Mouse (Mus musculus) MEL (cell line): ENCODE data around the gene Maml2. TPM values are rescaled to one million over a fixed set of nuclear protein-coding genes. Genes with fewer than 3 reads are reported as not detected.

Experiments used
- DNase-seq: peaks from one replicate; pipeline ENCODE4 v3.0.0; 2011; ENCODE audit warnings: low read depth, low spot score
- H3K27ac ChIP-seq: 2 replicates; pipeline ENCODE4 v1.5.1; 2012; ENCODE audit warnings: low read depth, mild to moderate bottlenecking, control low read depth, low read length, moderate library complexity; ENCODE audit not compliant: control insufficient read depth
- H3K27me3 ChIP-seq, 2 experiments: fragments of 150-350 bp in 1 of 2; sonication (generic) in 1 of 2; 2 replicates each; pipeline ENCODE4 v1.6.1; 2012; ENCODE audit warnings: low read length in 2 of 2, mild to moderate bottlenecking in 2 of 2, improper control_type of control experiment in 1 of 2, moderate library complexity in 1 of 2; ENCODE audit not compliant: insufficient read depth in 2 of 2, control insufficient read depth in 1 of 2
- H3K36me3 ChIP-seq, 2 experiments: 2 replicates each; pipeline ENCODE4 v1.6.1; 2012 to 2014; ENCODE audit warnings: low read length in 2 of 2, improper control_type of control experiment in 1 of 2, inconsistent platforms in 1 of 2, mild to moderate bottlenecking in 1 of 2; ENCODE audit not compliant: insufficient read depth in 2 of 2, control insufficient read depth in 1 of 2
- H3K4me1 ChIP-seq, 2 experiments: fragments of 150-350 bp in 1 of 2; sonication (generic) in 1 of 2; 2 replicates each; pipeline ENCODE4 v1.6.1; 2012; ENCODE audit warnings: low read length in 2 of 2, improper control_type of control experiment in 1 of 2, mild to moderate bottlenecking in 1 of 2; ENCODE audit not compliant: insufficient read depth in 2 of 2, control insufficient read depth in 1 of 2
- H3K4me3 ChIP-seq, 2 experiments: fragments of 150-350 bp in 1 of 2; sonication (generic) in 1 of 2; 2 replicates each; pipeline ENCODE4 v1.5.1; 2012; ENCODE audit warnings: low read depth in 2 of 2, low read length in 2 of 2, mild to moderate bottlenecking in 2 of 2, moderate library complexity in 2 of 2, control low read depth in 1 of 2, improper control_type of control experiment in 1 of 2; ENCODE audit not compliant: control insufficient read depth in 1 of 2, insufficient read depth in 1 of 2
- H3K79me2 ChIP-seq: 2 replicates; pipeline ENCODE4 v1.6.1; 2012; ENCODE audit warnings: mild to moderate bottlenecking, low read length, moderate library complexity; ENCODE audit not compliant: control insufficient read depth, poor library complexity, insufficient read depth
- H3K9ac ChIP-seq: 2 replicates; pipeline ENCODE4 v1.6.1; 2012; ENCODE audit warnings: low read depth, mild to moderate bottlenecking, control low read depth, low read length, moderate library complexity; ENCODE audit not compliant: control insufficient read depth, poor library complexity, severe bottlenecking
- H3K9me3 ChIP-seq: fragments of 150-350 bp; sonication (generic); replicated peaks from 2 replicates; pipeline ENCODE4 v1.6.1; 2012; ENCODE audit warnings: mild to moderate bottlenecking, low read length, improper control_type of control experiment, moderate library complexity; ENCODE audit not compliant: insufficient read depth
- CHD1 ChIP-seq: IDR thresholded peaks from 2 replicates; pipeline ENCODE4 v1.6.1; 2012; ENCODE audit warnings: low read depth, mild to moderate bottlenecking, inconsistent platforms, low read length, improper control_type of control experiment
- E2F4 ChIP-seq: IDR thresholded peaks from 2 replicates; pipeline ENCODE4 v1.6.1; 2011; ENCODE audit warnings: low read depth, low read length, improper control_type of control experiment, borderline replicate concordance
- ELF1 ChIP-seq: IDR thresholded peaks from 2 replicates; pipeline ENCODE4 v1.6.1; 2014; ENCODE audit warnings: low read depth, mild to moderate bottlenecking, inconsistent platforms, low read length, improper control_type of control experiment, moderate library complexity
- GABPA ChIP-seq: IDR thresholded peaks from 2 replicates; pipeline ENCODE4 v1.6.1; 2012; ENCODE audit warnings: low read depth, mild to moderate bottlenecking, inconsistent platforms, low read length, improper control_type of control experiment, moderate library complexity
- KAT2A ChIP-seq: conservative IDR thresholded peaks from 2 replicates; pipeline ENCODE4 v1.6.1; 2012; ENCODE audit warnings: low read depth, low read length, improper control_type of control experiment, inconsistent platforms
- MAZ ChIP-seq: IDR thresholded peaks from 2 replicates; pipeline ENCODE4 v1.6.1; 2012; ENCODE audit warnings: low read depth, mild to moderate bottlenecking, inconsistent platforms, low read length, improper control_type of control experiment
- POLR2AphosphoS5 ChIP-seq: IDR thresholded peaks from 2 replicates; pipeline ENCODE4 v1.6.1; 2012; ENCODE audit warnings: low read depth, borderline replicate concordance, mild to moderate bottlenecking, inconsistent platforms, low read length, moderate library complexity, mixed read lengths
- TAL1 ChIP-seq: IDR thresholded peaks from 2 replicates; pipeline ENCODE4 v1.6.1; 2012; ENCODE audit warnings: mild to moderate bottlenecking, inconsistent platforms, low read length, moderate library complexity, mixed read lengths
- UBTF ChIP-seq: IDR thresholded peaks from 2 replicates; pipeline ENCODE4 v1.6.1; 2012; ENCODE audit warnings: low read depth, mild to moderate bottlenecking, inconsistent platforms, low read length, improper control_type of control experiment, moderate library complexity, borderline replicate concordance; ENCODE audit not compliant: insufficient read depth
- ZC3H11A ChIP-seq: IDR thresholded peaks from 2 replicates; pipeline ENCODE4 v1.6.1; 2012; ENCODE audit warnings: low read depth, mild to moderate bottlenecking, inconsistent platforms, low read length, improper control_type of control experiment
- ZMIZ1 ChIP-seq: IDR thresholded peaks from 2 replicates; pipeline ENCODE4 v1.6.1; 2012; ENCODE audit warnings: low read depth, mild to moderate bottlenecking, inconsistent platforms, low read length, improper control_type of control experiment, moderate library complexity
- polyA plus RNA-seq, 2 experiments: library from polyadenylated mRNA; stranded (reverse) in 1 of 2; unstranded in 1 of 2; fragments of >175 nt in 1 of 2; fragments of >200 nt in 1 of 2; gene quantifications; 2 replicates each; pipeline versions ENCODE4 v1.2.1 to v1.2.4; 2012; ENCODE audit warnings: low replicate concordance in 2 of 2, low read depth in 1 of 2; ENCODE audit not compliant: insufficient read length in 2 of 2, insufficient read depth in 1 of 2, missing spikeins in 1 of 2
- total RNA-seq: library from RNA; depleted of rRNA; stranded (reverse); fragments of 300-350 nt; gene quantifications from 2 replicates; pipeline ENCODE4 v1.2.3, GENCODE M21; 2012

Maml2 gene
- total and polyA plus RNA-seq, 3 experiments, result 0.08 to 0.47 TPM; not detected in 1

GRCm38 (mm10) chr9:13300041-13300441, 2.3 kb downstream of the Maml2 start:
- H3K9ac ChIP-seq, result no peak overlapping the region

GRCm38 (mm10) chr9:13300891-13301782, 3.4 kb downstream of the Maml2 start:
- no peak for TF ChIP-seq TAL1
- no peak for TF ChIP-seq MAZ
- no peak for TF ChIP-seq ZMIZ1
- no peak for TF ChIP-seq CHD1
- TF ChIP-seq UBTF, result no peak
- TF ChIP-seq KAT2A, result no peak
- no peak for TF ChIP-seq ZC3H11A
- no peak for TF ChIP-seq ELF1
- TF ChIP-seq POLR2AphosphoS5, result no peak
- TF ChIP-seq, all 39 proteins: peak for 0
- Histone ChIP-seq H3K4me1 (peaks cover 6 to 8% of the 10 kb centered on the region in 2 experiments), H3K9ac (no peak overlapping the region)

More at GRCm38 (mm10) chr9:13300041-13300441, 2.3 kb downstream of the Maml2 start:
- peaks cover 3 to 4% of the 10 kb centered on the region in 2 experiments; a peak in 3 of 4 replicates for H3K27me3 ChIP-seq
- H3K4me3 ChIP-seq, result no peak overlapping the region
- no peak overlapping the region for H3K27ac ChIP-seq
- H3K79me2 ChIP-seq, result no peaks in the 10 kb centered on the region; the same call in 1 of the 2 replicates
- no peaks in the 10 kb centered on the region for H3K9me3 ChIP-seq
- peaks cover 0 to 4% of the 10 kb centered on the region in 2 experiments; a peak in 1 of 4 replicates for H3K36me3 ChIP-seq
- peaks cover 8 to 11% of the 10 kb centered on the region in 2 experiments for H3K4me1 ChIP-seq
- TF ChIP-seq ELF1 (no peak), E2F4 (no peak), KAT2A (no peak), GABPA (no peak)
- no peak for DNase-seq

More at GRCm38 (mm10) chr9:13300891-13301782, 3.4 kb downstream of the Maml2 start:
- Histone ChIP-seq H3K27ac (no peak overlapping the region), H3K36me3 (0 out of 4 replicates have a peak, but pooled peaks cover 0 to 2% of the 10 kb centered on the region in 2 experiments), H3K79me2 (no peaks in the 10 kb centered on the region; the same call in 1 of the 2 replicates), H3K27me3 (peaks cover 3 to 4% of the 10 kb centered on the region in 2 experiments; a peak in 3 of 4 replicates), H3K4me3 (no peak overlapping the region), H3K9me3 (no peaks in the 10 kb centered on the region)
- DNase-seq, result no peak
